Mouse (Mus musculus): ENCODE measurements at regions not wholly inside any gene's neighbourhood (a gene's known extent, or its start where the extent isn't known, plus 50 kb on each side); places are given as distances from the start of the nearest gene placed in this dataset.
"Not testable (repeated sequence)": the region's sequence is repeated elsewhere in the genome, so short reads cannot be mapped to it uniquely, and the experiment has no call there.

DNA sequence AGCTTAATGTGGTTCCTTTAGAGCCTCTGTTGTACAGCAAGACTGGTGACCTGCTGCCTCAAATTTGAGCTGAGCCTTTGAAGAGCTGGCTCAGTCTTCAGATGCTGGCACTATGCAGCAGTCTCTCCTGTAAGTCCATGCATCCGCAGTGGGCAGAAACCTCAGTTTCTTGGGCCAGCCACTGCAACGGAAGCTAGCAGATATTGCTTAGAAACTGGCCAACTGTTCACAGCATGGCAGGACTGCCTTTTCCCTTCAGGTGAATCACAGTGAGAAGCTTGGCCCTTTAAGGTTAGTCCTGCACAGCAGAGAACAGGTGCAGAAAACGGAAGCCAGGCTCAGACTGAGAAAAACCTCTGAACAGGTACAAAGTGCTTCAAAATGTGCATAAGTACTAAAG, 1976.8 kb upstream of the G6pd2 start:
- ATAC-seq (ENCODE audit: extremely low read depth, insufficient number of reproducible peaks, low FRiP score, poor library complexity, severe bottlenecking), result no peak

DNA sequence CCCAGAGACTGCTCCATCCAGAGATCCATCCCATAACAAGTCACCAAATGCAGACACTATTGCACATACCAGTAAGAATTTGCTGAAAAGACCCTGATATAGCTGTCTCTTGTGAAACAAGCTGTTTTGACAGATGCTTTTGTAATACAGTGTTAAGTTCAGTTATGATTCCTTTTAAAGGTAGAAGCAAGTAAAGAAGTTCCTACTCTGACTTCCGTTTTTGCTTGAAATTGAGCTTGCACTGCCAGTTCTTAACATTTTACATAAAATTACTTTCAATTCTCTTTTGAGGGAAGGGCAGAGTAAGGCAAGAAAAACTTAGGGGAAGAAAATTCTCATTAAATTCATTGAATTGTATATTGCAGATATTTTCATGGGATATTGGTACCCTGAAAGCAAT, 1962.9 kb upstream of the G6pd2 start:
- ATAC-seq (ENCODE audit: extremely low read depth, insufficient number of reproducible peaks, low FRiP score, poor library complexity, severe bottlenecking), result no peak

DNA sequence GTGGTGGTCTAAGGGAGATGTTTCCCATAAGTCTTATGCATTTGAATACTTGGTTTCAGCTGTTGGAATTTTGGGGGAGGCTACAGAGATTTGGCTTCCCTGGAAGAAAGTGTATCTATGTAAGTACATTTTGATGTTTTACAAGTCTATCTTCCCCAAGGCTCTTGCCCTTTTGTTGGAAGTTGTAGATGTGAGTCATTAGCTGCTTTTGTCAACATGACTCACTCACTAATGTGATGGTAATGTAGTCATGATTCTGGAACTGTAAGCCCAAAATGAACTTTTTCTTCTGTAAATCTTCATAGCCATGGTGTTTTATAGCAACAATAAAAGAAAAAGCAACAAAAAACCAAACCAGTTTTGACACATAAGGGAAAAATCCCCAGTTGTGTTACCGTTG, 1961.0 kb upstream of the G6pd2 start:
- ATAC-seq (ENCODE audit: extremely low read depth, insufficient number of reproducible peaks, low FRiP score, poor library complexity, severe bottlenecking), result no peak

DNA sequence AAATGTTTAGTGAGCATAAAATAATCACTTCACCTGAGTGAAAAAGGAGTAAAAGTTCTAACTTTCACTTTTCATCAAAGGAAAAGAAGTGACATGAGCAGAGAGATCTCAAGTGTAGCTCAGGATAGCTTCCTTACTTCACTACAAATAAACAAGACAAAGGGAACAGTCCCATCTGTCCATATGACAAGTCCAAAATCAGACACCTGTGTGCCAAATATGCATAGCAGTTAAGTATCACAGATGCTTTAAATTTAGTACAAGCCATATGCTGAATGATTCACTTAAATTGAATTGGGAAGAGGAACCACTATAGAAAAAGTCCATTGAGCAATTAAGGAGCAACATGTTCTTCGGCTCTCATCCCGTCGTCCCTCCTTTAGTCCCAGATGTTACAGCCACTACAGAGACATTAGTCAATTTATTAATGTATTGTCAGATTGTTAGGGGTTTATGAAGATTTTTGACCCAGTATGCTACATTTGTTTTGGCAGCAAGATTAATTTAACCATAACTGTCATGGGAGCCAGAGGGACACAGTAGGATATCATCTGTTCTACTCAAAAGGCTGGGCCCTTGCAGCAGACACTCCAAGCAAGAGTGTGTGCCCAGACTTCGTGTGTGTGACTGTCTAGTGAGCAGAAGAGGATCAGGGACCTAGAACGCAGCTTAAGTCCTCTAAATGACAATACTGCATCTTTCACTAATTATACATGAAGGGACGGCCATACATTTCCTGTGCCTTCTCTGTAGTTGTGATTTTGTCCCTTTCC, 1914.5 kb upstream of the G6pd2 start:
- ATAC-seq (ENCODE audit: extremely low read depth, insufficient number of reproducible peaks, low FRiP score, poor library complexity, severe bottlenecking), result no peak

DNA sequence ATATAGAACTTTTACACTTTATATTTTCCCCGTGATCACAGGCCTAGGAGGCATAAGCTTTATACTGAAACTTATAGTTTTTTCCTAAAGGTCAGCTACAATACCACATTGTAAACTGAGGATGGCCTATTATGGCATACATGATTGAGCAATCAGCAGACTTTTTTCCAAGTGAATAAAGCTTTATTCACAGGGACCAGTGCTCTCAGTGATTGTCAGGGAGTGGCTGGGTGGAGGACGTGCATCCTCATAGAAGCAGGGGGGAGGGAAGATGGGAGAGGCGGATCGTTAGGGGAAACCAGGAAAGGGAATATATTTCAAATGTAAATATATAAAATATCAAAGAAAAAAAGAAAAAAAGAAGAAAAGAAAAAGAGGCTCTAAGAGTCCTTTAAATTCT, 1886.7 kb upstream of the G6pd2 start:
- ATAC-seq (ENCODE audit: extremely low read depth, insufficient number of reproducible peaks, low FRiP score, poor library complexity, severe bottlenecking), result no peak

DNA sequence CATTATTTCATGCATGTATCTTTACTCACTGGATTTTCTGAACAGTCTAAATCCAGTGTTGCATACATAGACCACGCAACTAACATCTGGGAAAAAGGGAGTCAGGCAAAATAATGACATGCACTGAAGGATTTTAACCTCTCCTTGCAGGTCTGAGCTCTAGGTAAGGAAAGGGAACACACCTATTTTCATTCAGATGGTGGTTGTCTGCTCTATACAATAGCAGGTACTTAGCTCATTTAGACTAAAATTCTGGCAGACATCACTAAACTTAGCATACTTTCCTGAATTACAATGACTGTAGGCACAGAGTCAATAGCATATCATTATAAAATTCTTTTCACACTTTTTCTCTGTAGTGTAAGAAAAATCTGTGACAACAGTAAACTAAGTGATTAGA, 1867.8 kb upstream of the G6pd2 start:
- ATAC-seq (ENCODE audit: extremely low read depth, insufficient number of reproducible peaks, low FRiP score, poor library complexity, severe bottlenecking), result no peak

DNA sequence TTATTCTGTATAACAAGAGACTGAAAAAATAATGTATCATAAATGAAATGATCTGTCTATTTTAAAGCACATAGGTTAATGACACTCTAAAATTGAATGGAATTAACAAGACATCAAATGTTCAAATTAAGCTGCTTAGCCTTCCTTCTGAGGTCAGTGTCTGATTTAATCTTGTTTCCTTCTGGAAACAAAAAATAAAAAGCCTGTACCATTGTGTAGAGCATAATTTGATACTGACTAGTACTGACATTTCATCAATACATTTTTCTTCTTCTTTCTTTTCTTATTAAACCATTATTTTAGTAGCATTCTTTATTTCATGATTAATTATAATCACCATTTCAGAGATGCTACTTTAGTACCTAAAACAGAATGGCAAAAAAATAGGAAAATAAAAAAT, 1862.9 kb upstream of the G6pd2 start:
- ATAC-seq (ENCODE audit: extremely low read depth, insufficient number of reproducible peaks, low FRiP score, poor library complexity, severe bottlenecking), result no peak

DNA sequence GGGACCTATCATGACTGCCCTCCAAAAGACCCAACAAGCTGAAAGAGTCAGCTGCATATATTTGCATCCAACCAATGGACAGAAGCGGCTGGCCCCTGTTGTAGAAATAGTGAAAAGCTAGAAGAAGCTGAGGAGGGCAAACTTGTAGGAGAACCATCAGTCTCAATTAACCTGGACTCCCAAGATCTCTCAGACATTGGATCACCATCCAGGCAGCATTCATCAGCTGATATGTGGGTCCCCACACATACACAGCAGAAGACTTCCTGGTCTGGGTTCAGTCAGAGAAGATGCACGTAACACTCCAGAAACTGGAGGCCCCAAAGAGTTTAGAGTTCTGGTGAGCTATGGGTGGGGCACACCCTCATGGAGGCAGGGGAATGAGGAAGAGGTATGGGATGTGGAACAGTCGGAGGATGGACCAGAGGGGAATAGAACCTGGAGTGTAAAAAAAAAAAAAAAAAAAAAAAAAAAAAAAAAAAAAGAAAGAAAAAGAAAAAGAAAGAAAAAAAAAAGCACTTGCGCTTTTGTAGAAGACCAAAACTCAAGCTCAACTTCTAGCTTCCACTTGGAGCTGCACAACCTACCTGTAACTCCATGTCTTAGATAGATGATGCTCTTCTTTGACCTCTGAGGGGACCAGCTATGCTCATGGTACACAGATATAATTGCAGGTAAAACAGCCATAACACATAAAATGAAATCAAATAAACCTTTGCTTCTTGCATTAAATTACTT, 1860.6 kb upstream of the G6pd2 start:
- no peak for ATAC-seq (ENCODE audit: extremely low read depth, insufficient number of reproducible peaks, low FRiP score, poor library complexity, severe bottlenecking)

DNA sequence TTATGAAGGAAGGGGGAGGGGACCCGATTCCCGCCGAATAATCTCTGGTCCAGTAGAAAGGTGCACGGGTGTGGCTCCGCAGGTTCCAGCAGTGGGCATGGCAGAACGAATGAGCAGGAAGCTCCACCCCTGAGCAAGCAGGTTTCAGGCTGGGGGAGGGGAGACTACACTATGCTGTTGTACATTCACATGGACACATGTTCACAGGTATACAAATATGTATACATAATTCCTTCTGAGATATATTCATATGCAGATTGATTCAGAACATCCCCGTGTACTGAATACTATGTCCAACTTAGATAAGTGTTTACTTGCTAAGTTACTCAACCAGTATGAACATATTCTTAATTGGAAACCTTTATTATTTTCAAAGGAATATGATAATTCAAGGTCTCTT, 1852.4 kb upstream of the G6pd2 start:
- not testable (repeated sequence) for ATAC-seq (ENCODE audit: extremely low read depth, insufficient number of reproducible peaks, low FRiP score, poor library complexity, severe bottlenecking)

DNA sequence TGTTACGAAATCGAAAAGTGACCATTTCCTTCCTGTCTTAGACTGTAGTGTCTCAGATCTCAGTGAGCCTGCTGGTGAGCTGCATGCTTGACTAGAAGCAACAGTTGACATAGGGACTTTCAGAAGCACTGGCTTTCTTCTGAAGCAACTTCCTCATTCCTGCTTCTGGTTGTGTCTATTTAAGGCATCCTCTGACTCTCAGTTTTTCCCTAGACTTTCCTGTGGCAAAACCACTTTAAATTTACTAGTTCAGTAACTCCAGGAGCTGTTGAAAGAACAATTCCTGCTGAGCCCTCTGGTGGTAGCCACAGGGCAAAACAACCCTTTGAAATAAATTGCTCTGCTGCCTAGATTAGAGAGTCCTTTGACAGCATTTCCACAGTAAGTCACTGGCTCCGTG, 1811.9 kb upstream of the G6pd2 start:
- ATAC-seq (ENCODE audit: extremely low read depth, insufficient number of reproducible peaks, low FRiP score, poor library complexity, severe bottlenecking), result no peak

DNA sequence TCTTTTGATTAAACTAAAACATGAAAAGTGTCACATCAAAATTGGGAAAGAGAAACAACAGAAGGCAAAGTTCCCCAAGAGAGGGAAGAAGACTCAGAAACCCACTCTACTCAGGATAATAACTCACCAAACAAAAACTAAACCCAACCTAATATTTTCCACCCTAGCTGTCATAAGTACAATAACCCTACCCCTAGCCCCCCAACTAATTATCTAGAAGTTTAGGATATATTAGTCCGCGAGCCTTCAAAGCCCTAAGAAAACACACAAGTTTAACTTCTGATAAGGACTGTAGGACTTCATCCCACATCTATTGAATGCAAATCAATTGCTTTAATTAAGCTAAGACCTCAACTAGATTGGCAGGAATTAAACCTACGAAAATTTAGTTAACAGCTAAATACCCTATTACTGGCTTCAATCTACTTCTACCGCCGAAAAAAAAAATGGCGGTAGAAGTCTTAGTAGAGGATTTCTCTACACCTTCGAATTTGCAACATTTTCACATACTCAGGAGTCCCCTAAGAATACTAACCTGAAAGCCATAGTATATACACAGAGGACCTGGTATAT, 1765.9 kb upstream of the G6pd2 start:
- ATAC-seq (ENCODE audit: extremely low read depth, insufficient number of reproducible peaks, low FRiP score, poor library complexity, severe bottlenecking), result peak; percentile 100

DNA sequence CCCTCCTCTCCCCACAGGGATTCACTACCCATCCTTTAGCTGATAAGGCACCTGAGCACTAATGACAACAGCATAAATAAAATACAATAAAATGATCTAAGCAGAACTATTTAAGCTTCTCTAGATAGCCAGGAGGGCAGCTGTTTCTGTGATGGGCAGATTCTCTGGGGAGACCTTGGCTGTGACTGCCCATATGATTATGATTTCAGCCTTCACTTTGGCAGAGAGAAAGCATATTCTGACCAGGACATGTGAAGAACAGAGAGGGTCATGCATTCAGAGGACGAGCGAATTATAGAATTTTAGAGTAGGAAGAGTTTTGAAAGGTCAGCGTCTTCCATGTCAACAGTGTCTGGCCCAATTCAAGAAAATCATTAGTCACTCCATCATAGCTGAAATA, 1759.6 kb upstream of the G6pd2 start:
- no peak for ATAC-seq (ENCODE audit: extremely low read depth, insufficient number of reproducible peaks, low FRiP score, poor library complexity, severe bottlenecking)

DNA sequence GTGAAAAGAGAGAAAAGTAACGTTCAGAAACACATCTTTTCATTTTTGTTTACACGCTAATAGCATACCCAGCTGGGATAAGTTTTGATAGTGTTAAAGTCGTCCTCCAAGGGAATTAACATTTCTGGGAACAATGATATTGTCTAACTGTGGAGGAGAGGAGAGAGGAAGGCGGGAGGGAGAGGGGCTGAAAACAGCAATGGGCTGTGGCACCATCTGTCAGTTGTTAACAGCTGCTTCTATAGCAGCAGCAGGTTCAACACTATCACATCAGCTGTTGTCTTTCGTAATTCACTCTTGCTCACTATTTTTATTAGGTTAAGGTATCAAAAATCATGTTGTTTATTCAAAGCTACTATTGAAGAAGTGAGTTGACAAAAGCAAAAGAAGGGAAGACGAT, 1747.4 kb upstream of the G6pd2 start:
- ATAC-seq (ENCODE audit: extremely low read depth, insufficient number of reproducible peaks, low FRiP score, poor library complexity, severe bottlenecking), result no peak

Data from neutrophil, adult 5-6 weeks (primary cell).